In genomic region chr3:89228180-89228549, GRCm38 (mm10) we compare ENCODE assay signal across 8 mouse cellular contexts. TPM values are rescaled to one million over a fixed set of nuclear protein-coding genes. Genes with fewer than 3 reads are reported as not detected.
DNase-seq lines count a peak whose midpoint lies in the region; ATAC-seq and TF ChIP-seq lines count a peak whose summit lies in the region.

No protein-coding gene starts in this region.

- peaks cover 50% of the 10 kb centered on the region for H3K4me1 ChIP-seq in hindbrain, embryonic 16.5 days (ENCODE audit: control insufficient read depth, insufficient read depth, low read depth, low read length)

- ATAC-seq in activated CD4-positive, CD25-positive, alpha-beta regulatory T cell, adult 4 months = peak; percentile 52
- ATAC-seq in hindbrain, embryonic 16.5 days = peak; percentile 60
- peak; percentile 85 for ATAC-seq in megakaryocyte progenitor cell, adult 5-6 weeks (replicated peaks; ENCODE audit: poor library complexity)

- no peaks in the 10 kb centered on the region for H3K27me3 ChIP-seq in hindbrain, embryonic 16.5 days (replicated peaks; ENCODE audit: control insufficient read depth, insufficient read depth, low read length)

- intact Hi-C loops in gastrocnemius, adult 2 months (cut with DNase I) = no loop called here
- intact Hi-C loops in left cerebral cortex, postnatal 14 days (cut with DNase I) = loop anchor here (10.0 kb wide), 1 partner anchor 547 kb away; the partner anchor contains the start of gene Ube2q1

- H3K27ac ChIP-seq in gastrocnemius, adult 2 months = peak overlapping the region; percentile 83
- peak overlapping the region; percentile 36 for H3K27ac ChIP-seq in hindbrain, embryonic 16.5 days (ENCODE audit: low read depth, low read length)

- peak overlapping the region; percentile 51 for H3K9ac ChIP-seq in hindbrain, embryonic 16.5 days (ENCODE audit: low read depth, low read length)

- TF ChIP-seq CTCF in gastrocnemius, adult 2 months (IDR thresholded peaks at IDR 0.05) = peak; percentile 98

- DNase-seq in cerebellum, postnatal 36 days = peak; percentile 87 to 90
- DNase-seq in gastrocnemius, adult 2 months = peak; percentile 90
- DNase-seq in left cerebral cortex, postnatal 14 days (ENCODE audit: low spot score in 2 of 2) = peak; percentile 81 to 87
- DNase-seq in right cerebral cortex, adult 2 months (ENCODE audit: low spot score in 2 of 2) = peak; percentile 88 to 89
- peak; percentile 63 for DNase-seq in urinary bladder, postnatal 10 days (ENCODE audit: low spot score)

- WGBS in hindbrain, embryonic 16.5 days = under 1% methylated on average over 20 of the region's 20 CpGs

- H3K4me3 ChIP-seq in gastrocnemius, adult 2 months = peak overlapping the region; percentile 80
- H3K4me3 ChIP-seq in hindbrain, embryonic 16.5 days (ENCODE audit: low read length) = peak overlapping the region; percentile 46

- peak overlapping the region; percentile 75 for H3K4me2 ChIP-seq in hindbrain, embryonic 16.5 days (ENCODE audit: low read length)

- H3K9me3 ChIP-seq in hindbrain, embryonic 16.5 days (ENCODE audit: control insufficient read depth, low read length) = no peaks in the 10 kb centered on the region

- H3K36me3 ChIP-seq in hindbrain, embryonic 16.5 days (ENCODE audit: control insufficient read depth, insufficient read depth, low read length) = peaks cover 3% of the 10 kb centered on the region; the same call in 1 of the 2 replicates

RNA-seq across cellular contexts. Expression of gene Muc1, which starts 0.7 kb away (rescaled TPM):
- polyA plus RNA-seq in activated CD4-positive, CD25-positive, alpha-beta regulatory T cell, adult 4 months (2017; shearing (Covaris generic)) = under 1 TPM; 0.88 to 0.97 TPM
- total RNA-seq in gastrocnemius, adult 2 months (2021) = under 1 TPM; 0.13 to 0.22 TPM
- polyA plus RNA-seq in hindbrain, embryonic 16.5 days (2015; fragmentation: Nextera tagmentation; extraction: Ambion mirVana) = 0.59 and 0.90 TPM in 2 replicates
- 1 to 10 TPM in 1 of 2 experiments, under 1 TPM in 1; 0.42 to 1.0 TPM for total RNA-seq in left cerebral cortex, postnatal 14 days (2021)
- 0.44 TPM in 1 of 2 replicates, not detected in the other for total RNA-seq in megakaryocyte progenitor cell, adult 5-6 weeks (2015)
- not detected in 2 replicates for total RNA-seq in megakaryocyte progenitor cell, adult 5-6 weeks (2017)

RNA-seq across cellular contexts. Expression of gene Mtx1, which starts 1.3 kb away (rescaled TPM):
- 100 to 1,000 TPM in 1 of 2 experiments, 10 to 100 TPM in 1; 90.7 to 112 TPM for polyA plus RNA-seq in activated CD4-positive, CD25-positive, alpha-beta regulatory T cell, adult 4 months (2017; shearing (Covaris generic))
- total RNA-seq in gastrocnemius, adult 2 months (2021) = 10 to 100 TPM; 40.7 to 51.4 TPM
- 163 and 166 TPM in 2 replicates for polyA plus RNA-seq in hindbrain, embryonic 16.5 days (2015; fragmentation: Nextera tagmentation; extraction: Ambion mirVana)
- total RNA-seq in left cerebral cortex, postnatal 14 days (2021) = 100 to 1,000 TPM in 1 of 2 experiments, 10 to 100 TPM in 1; 96.9 to 107 TPM
- 70.4 and 95.6 TPM in 2 replicates for total RNA-seq in megakaryocyte progenitor cell, adult 5-6 weeks (2015)
- 66.1 and 95.2 TPM in 2 replicates for total RNA-seq in megakaryocyte progenitor cell, adult 5-6 weeks (2017)

RNA-seq across cellular contexts. Expression of gene Thbs3, which starts 13.2 kb away (rescaled TPM):
- 1 to 10 TPM in 1 of 2 experiments, under 1 TPM in 1; 0.22 to 2.4 TPM for polyA plus RNA-seq in activated CD4-positive, CD25-positive, alpha-beta regulatory T cell, adult 4 months (2017; shearing (Covaris generic))
- 10 to 100 TPM in 1 of 2 experiments, 1 to 10 TPM in 1; 6.4 to 10.2 TPM for total RNA-seq in gastrocnemius, adult 2 months (2021)
- 47.5 and 53.0 TPM in 2 replicates for polyA plus RNA-seq in hindbrain, embryonic 16.5 days (2015; fragmentation: Nextera tagmentation; extraction: Ambion mirVana)
- total RNA-seq in left cerebral cortex, postnatal 14 days (2021) = 10 to 100 TPM; 23.5 to 27.0 TPM
- total RNA-seq in megakaryocyte progenitor cell, adult 5-6 weeks (2015) = not detected in 2 replicates
- total RNA-seq in megakaryocyte progenitor cell, adult 5-6 weeks (2017) = 0.42 TPM in 1 of 2 replicates, not detected in the other

RNA-seq across cellular contexts. Expression of gene Krtcap2, which starts 17.6 kb away (rescaled TPM):
- polyA plus RNA-seq in activated CD4-positive, CD25-positive, alpha-beta regulatory T cell, adult 4 months (2017; shearing (Covaris generic)) = 100 to 1,000 TPM; 275 to 319 TPM
- 10 to 100 TPM; 62.9 to 79.7 TPM for total RNA-seq in gastrocnemius, adult 2 months (2021)
- 205 and 227 TPM in 2 replicates for polyA plus RNA-seq in hindbrain, embryonic 16.5 days (2015; fragmentation: Nextera tagmentation; extraction: Ambion mirVana)
- 10 to 100 TPM; 74.5 to 86.3 TPM for total RNA-seq in left cerebral cortex, postnatal 14 days (2021)
- 284 and 290 TPM in 2 replicates for total RNA-seq in megakaryocyte progenitor cell, adult 5-6 weeks (2015)
- 294 and 304 TPM in 2 replicates for total RNA-seq in megakaryocyte progenitor cell, adult 5-6 weeks (2017)

RNA-seq across cellular contexts. Expression of gene Trim46, which starts 17.9 kb away (rescaled TPM):
- 1 to 10 TPM; 2.1 to 3.4 TPM for polyA plus RNA-seq in activated CD4-positive, CD25-positive, alpha-beta regulatory T cell, adult 4 months (2017; shearing (Covaris generic))
- under 1 TPM; 0.18 to 0.50 TPM for total RNA-seq in gastrocnemius, adult 2 months (2021)
- polyA plus RNA-seq in hindbrain, embryonic 16.5 days (2015; fragmentation: Nextera tagmentation; extraction: Ambion mirVana) = 78.7 and 87.1 TPM in 2 replicates
- 100 to 1,000 TPM; 102 to 105 TPM for total RNA-seq in left cerebral cortex, postnatal 14 days (2021)
- total RNA-seq in megakaryocyte progenitor cell, adult 5-6 weeks (2015) = 1.2 and 1.5 TPM in 2 replicates
- 0.12 and 0.91 TPM in 2 replicates for total RNA-seq in megakaryocyte progenitor cell, adult 5-6 weeks (2017)

Comparison
In these comparisons a context has a peak if more than half of its experiments do, and no peak if none do; other contexts are left out.
1. Peak in every context shown above with its lines: DNase-seq, ATAC-seq, H3K4me3 ChIP-seq and H3K27ac ChIP-seq.
2. RNA of gene Thbs3, which starts 13.2 kb away (total RNA-seq): 23.5 to 27.0 TPM in left cerebral cortex, postnatal 14 days and 6.4 to 10.2 TPM in gastrocnemius, adult 2 months; 0.42 TPM in megakaryocyte progenitor cell, adult 5-6 weeks; every median in the first group is over 4 times any median in the second.